Mouse (Mus musculus) c-Kit-negative CD71-positive TER-119-positive erythroid progenitor cells, embryonic 14.5 days (primary cell): ENCODE data around the gene Lins1.

Experiments
- DNase-seq: peaks from one replicate; pipeline ENCODE4 v3.0.0-alpha.2; 2013; ENCODE audit warnings: low read depth, low spot score

Lins1 gene

GRCm38 (mm10) chr7:66689620-66690360 lies at the start of gene Lins1:
TSS of gene Lins1 (plus strand) at chr7:66689889.
- peak; percentile 86 for DNase-seq

GRCm38 (mm10) chr7:66645736-66646135 lies 44.0 kb upstream of the Lins1 start:
- no peak for DNase-seq

- no peak for DNase-seq
Observed at GRCm38 (mm10) chr7:66649181-66649580, 40.5 kb upstream of the Lins1 start.

- no peak for DNase-seq
Observed at GRCm38 (mm10) chr7:66650883-66651282, 38.8 kb upstream of the Lins1 start.

GRCm38 (mm10) chr7:66652216-66652615 lies 37.5 kb upstream of the Lins1 start:
- DNase-seq, result no peak

- DNase-seq, result no peak
Observed at GRCm38 (mm10) chr7:66653596-66653995, 36.1 kb upstream of the Lins1 start.

GRCm38 (mm10) chr7:66655471-66655870 lies 34.2 kb upstream of the Lins1 start:
- no peak for DNase-seq

GRCm38 (mm10) chr7:66660291-66660690 lies 29.4 kb upstream of the Lins1 start:
- DNase-seq, result no peak

GRCm38 (mm10) chr7:66660972-66661371 lies 28.7 kb upstream of the Lins1 start:
- DNase-seq, result no peak

GRCm38 (mm10) chr7:66661572-66661971 lies 28.1 kb upstream of the Lins1 start:
- peak; percentile 62 for DNase-seq

GRCm38 (mm10) chr7:66663548-66663947 lies 26.1 kb upstream of the Lins1 start:
- DNase-seq, result no peak

GRCm38 (mm10) chr7:66667064-66667463 lies 22.6 kb upstream of the Lins1 start:
- no peak for DNase-seq

- no peak for DNase-seq
Observed at GRCm38 (mm10) chr7:66675800-66676199, 13.9 kb upstream of the Lins1 start.

- no peak for DNase-seq
Observed at GRCm38 (mm10) chr7:66682119-66682863, 7.4 kb upstream of the Lins1 start.

- no peak for DNase-seq
Observed at GRCm38 (mm10) chr7:66688721-66689120, 968 bp upstream of the Lins1 start.

GRCm38 (mm10) chr7:66689294-66689619 lies 432 bp upstream of the Lins1 start, which contains the start of gene Asb7:
TSS of gene Asb7 (minus strand) at chr7:66689596.
- DNase-seq, result no peak

- no peak for DNase-seq
Observed at GRCm38 (mm10) chr7:66694467-66694866, 4.8 kb downstream of the Lins1 start.

- no peak for DNase-seq
Observed at GRCm38 (mm10) chr7:66702721-66703120, 13.0 kb downstream of the Lins1 start.

- no peak for DNase-seq
Observed at GRCm38 (mm10) chr7:66704631-66705030, 14.9 kb downstream of the Lins1 start.

- no peak for DNase-seq
Observed at GRCm38 (mm10) chr7:66711166-66711565, 21.5 kb downstream of the Lins1 start.

- DNase-seq, result no peak
Observed at GRCm38 (mm10) chr7:66724514-66724913, 34.8 kb downstream of the Lins1 start.

GRCm38 (mm10) chr7:66724954-66725353 lies 35.3 kb downstream of the Lins1 start:
- no peak for DNase-seq

GRCm38 (mm10) chr7:66728072-66728471 lies 38.4 kb downstream of the Lins1 start:
- DNase-seq, result no peak
